Mouse (Mus musculus): ENCODE data around the gene Gm10273. TPM values are rescaled to one million over a fixed set of nuclear protein-coding genes. Genes with fewer than 3 reads are reported as not detected.

Gene Gm10273
- 4.8 and 6.7 TPM in 2 replicates for polyA plus RNA-seq (2012; rRNA removed)

DNA sequence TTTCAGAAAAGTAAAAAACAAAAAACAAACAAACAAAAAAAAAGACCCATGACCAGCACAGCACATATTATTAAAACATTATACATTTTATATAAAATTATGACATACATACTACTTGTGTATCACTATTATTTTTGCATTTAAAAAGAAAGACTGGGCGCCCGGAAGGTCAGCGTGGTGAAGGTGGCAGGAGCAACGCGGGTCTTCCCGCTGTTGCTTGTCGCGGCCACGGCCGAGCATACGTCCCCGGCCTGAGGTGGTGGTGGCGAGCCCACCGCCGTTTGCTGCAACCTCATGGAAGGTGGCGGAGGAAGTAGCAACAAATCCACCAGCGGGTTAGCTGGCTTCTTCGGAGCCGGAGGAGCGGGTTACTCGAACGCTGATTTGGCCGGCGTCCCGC, at the start of gene Gm10273:
Gene Gm10273, plus strand, starts transcription at position 172 of the 400 bp plus-strand sequence.

DNA sequence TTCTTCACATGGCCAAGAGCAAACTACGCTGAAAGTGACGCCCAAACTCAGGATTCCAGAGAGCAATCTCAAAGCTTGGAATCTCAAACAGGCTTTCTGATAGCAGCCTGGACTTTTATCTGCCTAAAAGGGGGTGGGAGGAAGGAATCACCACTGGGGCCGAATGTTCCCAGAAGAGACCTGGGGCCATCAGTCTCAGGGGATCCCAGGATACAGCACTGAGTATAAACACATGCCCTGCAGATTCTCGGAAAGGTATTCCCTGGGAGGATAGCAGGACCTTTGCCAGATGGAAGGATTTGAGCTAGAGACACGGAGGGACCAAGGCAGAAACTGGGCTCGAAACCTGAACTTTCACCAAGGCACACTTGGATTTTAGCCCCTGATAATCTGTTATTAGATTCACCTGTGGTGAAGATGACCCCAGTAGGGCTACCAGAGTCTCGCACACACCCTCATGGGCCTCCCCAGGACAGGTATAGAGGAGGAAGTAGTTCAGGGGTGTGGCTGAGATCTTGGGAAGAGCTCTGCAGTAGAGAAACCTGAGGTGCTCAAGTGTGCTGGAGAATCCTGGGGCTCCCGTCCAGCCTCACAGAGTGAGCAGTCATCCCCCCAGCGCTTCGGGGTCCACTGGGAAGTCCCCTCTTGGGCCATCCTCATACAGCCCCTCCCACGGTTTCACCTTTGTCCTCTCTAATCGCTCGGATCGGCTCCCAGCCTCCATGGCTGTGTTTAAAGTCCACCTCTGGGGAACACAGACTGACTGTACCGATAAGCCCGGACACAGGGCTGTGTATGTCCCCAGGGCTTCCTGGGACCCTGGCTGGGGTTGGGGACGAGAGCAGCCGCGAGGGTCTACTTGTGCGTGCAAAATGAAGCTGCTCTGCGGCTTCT, 7.7 kb downstream of the Gm10273 start, which contains the start of gene Pla2g12b:
Gene Pla2g12b, plus strand, starts transcription at position 762 of the 894 bp plus-strand sequence.

DNA sequence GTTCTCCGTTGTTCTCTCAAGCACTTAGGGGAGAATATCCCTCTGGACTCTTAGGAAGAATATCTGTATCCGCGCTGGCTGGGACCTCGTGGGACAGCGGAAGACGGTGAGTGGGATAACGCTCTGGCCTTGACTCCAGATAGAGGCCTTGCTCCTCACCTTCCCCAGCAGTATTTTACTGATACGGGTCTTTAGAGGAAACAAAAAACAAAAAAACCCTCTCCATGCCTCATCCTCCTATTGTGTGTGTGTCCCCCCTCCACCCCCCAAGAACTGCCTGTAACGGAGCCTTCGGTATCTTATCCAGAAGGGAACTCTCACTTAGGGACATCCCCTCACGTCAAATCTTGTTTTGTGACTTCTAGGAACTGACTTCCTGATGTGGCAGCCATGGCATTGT, 46.3 kb downstream of the Gm10273 start, which contains the start of gene Oit3:
Gene Oit3, minus strand, starts transcription at position 44 of the 400 bp plus-strand sequence.

Other genes starting within 250 kb of the Gm10273 start
- gene Sept10, start 173.8 kb upstream of the Gm10273 start, polyA plus RNA-seq (2012; rRNA removed), result 8.5 and 9.0 TPM in 2 replicates
- gene Sowahc, start 173.7 kb upstream of the Gm10273 start, polyA plus RNA-seq (2012; rRNA removed), result 0.93 and 1.0 TPM in 2 replicates
- gene P4ha1, start 72.3 kb upstream of the Gm10273 start, polyA plus RNA-seq (2012; rRNA removed), result 5.9 and 6.0 TPM in 2 replicates
- gene Pla2g12b, start 8.0 kb downstream of the Gm10273 start, polyA plus RNA-seq (2012; rRNA removed), result 20.6 and 24.6 TPM in 2 replicates
- 14.3 and 16.2 TPM in 2 replicates for gene Oit3, start 46.1 kb downstream of the Gm10273 start, polyA plus RNA-seq (2012; rRNA removed)
- gene Gm10322, start 220.4 kb downstream of the Gm10273 start, polyA plus RNA-seq (2012; rRNA removed), result not detected in 2 replicates
- gene Mcu, start 221.1 kb downstream of the Gm10273 start, polyA plus RNA-seq (2012; rRNA removed), result 3.6 and 3.8 TPM in 2 replicates

All from liver, embryonic 14 days (tissue).